Mouse (Mus musculus) layer of hippocampus, adult 9-11 months (tissue): ENCODE data around the gene Stum.

Experiments used
- DNase-seq: peaks from one replicate; pipeline ENCODE4 v3.0.0; 2022

Gene Stum

DNA sequence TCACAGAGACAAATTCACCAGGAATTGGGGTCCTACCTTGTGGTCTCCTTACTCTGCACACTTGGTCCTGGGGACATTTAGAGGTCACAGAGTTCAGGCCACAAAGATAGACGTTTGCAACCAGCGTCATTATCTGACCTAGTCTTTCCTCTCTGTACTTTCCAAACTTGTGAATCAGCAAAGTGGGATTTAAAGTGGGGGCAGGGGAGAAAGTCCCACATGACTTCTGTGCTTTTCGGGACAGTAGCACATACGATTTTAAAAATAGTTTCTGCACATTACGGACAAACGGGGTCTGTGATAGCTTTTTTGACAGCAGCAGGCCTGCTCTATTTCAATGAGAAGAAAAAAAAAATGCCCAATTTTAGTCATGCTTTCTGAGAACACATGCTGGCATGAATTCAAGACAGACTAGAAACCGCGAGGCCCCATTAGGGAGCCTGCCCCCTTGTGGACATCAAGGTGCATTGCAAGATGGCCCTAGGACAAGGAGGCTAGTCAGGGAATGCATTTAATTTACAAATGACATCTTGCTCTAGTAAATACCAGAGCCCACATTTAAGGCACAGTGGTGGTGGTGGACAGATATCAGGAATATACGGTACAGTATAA is 55.1 kb downstream of the Stum start:
- DNase-seq, result no peak

- peak; percentile 78 for DNase-seq
These were observed 55.6 kb downstream of the Stum start for GRCm38 (mm10) chr1:180427685-180428084.

GRCm38 (mm10) chr1:180426405-180426804 is 56.9 kb downstream of the Stum start:
- DNase-seq, result no peak

DNA sequence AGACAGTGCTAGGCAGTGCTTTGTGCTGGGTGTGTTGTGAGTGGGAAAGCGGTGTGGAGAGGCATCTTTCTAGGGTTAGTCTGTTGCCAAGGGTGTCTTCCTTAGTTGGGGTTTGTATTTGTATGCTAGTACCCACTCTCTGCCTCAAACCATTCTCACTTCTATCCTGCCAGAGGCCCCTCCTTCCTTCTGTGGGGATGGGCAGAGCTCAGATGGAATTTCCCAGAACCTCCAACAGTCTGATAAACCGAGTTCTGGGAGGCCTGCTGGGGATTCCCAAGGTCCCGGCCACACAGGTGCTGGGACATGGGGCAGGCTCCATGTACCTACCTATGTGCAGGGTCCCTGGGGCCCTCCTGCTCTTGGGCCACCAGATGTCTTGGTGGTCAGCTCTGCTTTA is 59.4 kb downstream of the Stum start:
- DNase-seq, result no peak

GRCm38 (mm10) chr1:180423008-180423639 is 60.2 kb downstream of the Stum start:
- DNase-seq, result no peak

DNA sequence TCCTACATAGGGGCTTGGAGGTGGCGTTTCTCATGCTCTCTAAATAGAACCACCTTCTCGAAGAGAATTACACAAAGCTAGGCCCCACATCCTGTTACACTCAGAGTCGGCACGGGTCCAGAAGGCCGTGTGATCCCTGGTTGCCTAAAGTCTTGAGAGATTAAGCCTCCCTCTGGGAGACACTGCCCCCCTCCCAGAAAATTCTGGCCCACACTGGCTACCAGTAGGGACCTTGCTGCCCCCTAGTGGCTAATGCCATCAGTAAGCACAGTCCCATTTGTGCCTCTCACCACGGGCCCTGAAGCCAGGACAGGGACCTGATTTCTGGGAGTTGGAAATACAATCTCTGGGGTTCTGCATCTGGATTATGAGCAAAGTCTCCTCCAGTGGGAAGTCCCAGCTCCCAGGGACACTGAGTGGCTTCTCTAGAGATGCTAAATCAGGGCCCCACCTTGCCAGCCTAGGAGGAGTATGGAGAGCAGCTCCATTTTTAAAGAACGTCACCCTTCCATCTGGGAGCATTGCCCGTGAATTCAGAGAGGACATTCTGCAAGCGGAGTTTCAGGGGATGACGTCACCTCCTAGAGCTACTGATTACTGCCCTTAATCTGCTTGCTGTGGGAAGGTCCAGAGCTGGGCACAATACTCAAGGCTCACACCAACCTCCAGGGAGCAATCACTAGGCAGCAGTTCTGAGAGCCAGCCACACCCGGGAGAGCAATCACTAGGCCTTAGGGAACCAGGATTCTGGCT is 61.1 kb downstream of the Stum start:
- DNase-seq, result peak; percentile 83

DNA sequence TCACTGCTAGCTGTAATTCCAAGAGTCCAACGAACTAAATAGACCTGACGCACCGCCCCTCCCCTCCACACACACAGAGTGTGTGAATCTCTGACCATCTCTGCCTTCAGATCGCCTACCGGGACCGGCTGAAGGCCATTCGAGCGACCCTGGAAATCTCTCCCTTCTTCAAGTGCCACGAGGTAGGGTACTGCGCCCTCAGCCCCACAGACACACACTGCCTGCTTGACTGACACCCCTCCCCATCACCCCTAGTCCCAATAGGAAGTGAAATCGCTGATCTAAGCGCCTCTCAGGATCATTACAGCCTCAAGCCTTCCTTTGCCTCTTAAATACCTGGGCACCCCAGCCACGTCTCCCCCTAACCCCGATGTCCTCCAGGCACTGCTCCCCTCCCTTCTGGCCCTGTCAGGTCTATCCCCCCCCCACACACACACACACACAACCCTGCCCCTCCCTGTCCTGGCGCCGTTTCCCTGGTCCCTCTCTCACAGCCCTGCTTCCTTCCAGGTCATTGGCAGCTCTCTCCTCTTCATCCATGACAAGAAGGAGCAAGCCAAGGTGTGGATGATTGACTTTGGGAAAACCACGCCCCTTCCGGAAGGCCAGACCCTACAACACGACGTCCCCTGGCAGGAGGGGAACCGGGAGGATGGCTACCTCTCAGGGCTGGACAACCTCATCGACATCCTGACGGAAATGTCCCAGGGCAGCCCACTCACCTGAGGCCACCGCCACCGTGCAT is 62.0 kb downstream of the Stum start:
- no peak for DNase-seq

DNA sequence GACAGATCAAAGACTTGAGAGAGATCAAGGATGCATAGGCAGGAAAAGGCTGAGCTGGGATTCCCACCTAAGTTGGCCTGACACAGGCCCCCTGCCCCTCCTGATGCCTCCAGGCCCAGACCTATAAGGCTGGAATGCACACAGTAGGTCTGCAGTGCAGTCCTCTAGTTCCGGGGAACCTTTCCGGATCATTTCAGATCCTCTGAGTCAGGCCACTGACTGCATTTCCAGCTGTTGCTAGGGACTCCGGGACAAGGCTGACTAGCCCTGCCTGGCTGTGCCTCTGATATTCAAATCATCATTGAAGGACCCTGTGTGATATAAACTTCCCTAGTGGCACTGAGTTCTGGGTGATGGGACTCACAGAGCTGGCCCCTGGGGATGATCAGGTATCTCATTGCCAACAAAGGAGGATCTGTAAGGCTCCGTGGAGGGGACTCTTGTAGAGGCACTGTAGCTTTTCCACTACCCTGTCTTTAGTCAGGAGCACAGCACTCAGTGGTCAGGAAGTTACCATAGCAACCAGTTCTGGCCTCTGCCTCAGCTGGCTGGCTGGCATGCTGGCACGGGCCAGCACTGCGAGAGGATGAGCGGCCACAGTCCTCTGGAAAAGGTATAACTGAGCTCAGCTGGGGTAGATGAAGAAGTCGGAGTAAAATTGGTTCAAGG is 62.7 kb downstream of the Stum start:
- no peak for DNase-seq

- DNase-seq, result no peak
These were observed 64.2 kb downstream of the Stum start for GRCm38 (mm10) chr1:180419059-180419458.

DNA sequence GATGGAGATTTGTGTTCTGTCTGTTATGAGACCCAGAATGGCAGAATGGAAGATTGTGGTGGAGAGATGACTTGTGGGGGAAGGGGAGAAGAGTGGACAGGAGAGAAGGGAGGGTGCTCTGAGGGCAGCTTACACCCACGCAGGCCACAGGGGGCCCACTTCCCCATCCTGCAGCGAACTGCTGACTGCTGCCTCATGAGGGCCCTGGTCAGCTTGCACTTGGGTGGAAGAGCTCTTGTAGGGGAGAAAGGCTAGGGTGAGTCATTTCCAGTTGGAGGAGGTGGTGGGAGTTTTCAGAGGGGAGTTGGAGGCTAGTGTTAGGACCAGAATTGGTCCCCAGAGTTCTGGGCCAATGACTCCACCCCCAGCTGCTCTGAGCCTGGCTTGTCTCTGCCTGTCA is 66.2 kb downstream of the Stum start:
- peak; percentile 84 for DNase-seq

GRCm38 (mm10) chr1:180415836-180416235 is 67.5 kb downstream of the Stum start:
- DNase-seq, result no peak

DNA sequence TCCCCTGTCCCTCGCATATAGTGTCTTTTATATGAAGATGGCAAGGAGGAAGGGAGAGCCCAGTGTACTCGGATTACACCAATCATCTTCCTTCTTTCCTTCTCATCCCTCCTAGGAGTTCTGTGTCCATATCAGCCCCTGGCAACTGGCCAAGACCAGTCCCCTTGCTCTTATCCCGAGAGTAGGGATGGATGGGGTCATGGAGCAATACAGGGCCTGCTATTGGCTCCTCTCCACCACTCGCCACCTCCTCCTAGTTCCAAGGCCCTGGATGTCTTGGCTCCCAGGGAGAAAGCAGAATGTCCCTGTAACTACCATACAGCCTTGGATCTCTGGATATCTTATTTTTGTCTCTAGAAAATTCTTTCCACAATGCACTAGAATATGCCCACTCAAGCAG is 68.2 kb downstream of the Stum start:
- no peak for DNase-seq

- no peak for DNase-seq
These were observed 73.0 kb downstream of the Stum start for GRCm38 (mm10) chr1:180410306-180410705.

GRCm38 (mm10) chr1:180409771-180410170 is 73.5 kb downstream of the Stum start:
- no peak for DNase-seq

- DNase-seq, result no peak
These were observed 74.5 kb downstream of the Stum start for GRCm38 (mm10) chr1:180408832-180409231.

- DNase-seq, result no peak
These were observed 75.3 kb downstream of the Stum start for GRCm38 (mm10) chr1:180407727-180408719.

DNA sequence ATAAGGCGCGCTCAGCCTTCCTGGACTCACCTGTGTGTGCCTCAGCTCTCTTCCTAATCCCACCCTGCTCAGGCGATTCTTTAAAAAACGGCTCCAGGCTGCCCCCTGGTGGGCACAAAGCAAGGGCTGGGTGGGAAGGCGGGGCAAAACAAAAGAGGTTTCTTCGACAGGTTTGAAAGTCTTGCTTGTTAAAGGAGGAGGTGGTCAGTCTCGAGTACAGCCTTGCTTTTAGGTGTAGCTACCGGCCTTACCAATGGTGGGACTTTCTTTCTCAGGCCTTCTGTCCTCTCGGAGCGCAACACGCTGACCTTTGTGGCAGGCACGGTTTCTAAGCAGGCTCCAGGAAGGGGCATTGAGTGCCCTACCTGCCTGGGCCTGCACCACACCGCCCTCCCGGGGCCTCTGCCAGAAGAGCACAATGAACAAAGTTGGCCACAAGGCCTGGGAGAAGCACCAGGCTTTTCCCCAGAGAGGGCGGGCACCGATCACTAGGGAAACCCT is 76.1 kb downstream of the Stum start:
- no peak for DNase-seq

DNA sequence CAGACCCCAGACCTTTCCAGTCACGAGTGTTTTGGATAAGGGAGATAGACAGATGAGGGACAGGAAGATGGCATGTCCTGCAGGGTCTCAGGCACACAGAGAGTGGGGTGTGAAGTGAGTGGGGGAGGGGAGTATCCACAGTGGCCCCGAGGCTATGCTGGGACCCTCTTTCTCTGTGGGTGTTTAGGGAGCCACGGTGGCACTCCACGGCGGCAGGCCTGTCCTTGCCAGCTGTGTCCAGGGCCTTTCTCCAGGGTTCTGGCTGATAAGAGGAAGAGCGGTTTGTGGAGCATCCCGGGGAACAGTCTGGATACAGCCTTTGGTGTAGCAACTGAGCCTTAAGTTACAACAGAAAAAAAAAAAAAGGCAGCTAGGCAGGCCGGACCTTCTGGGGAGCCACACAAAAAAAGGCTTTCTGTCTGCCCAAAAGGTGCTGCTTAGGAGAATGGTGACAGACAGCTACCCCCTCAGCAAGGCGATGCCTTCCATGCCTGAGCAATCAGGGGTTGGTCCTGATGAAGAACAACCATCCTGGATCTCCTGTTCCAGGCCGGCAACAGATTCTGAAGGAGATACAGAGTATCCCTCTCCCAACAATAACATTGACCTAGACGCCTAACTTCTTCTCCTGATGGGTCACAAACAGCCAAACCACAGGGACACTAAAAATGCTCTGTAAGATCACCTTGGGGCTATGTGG is 76.8 kb downstream of the Stum start:
- no peak for DNase-seq

GRCm38 (mm10) chr1:180405576-180406335 is 77.5 kb downstream of the Stum start:
- DNase-seq, result no peak

DNA sequence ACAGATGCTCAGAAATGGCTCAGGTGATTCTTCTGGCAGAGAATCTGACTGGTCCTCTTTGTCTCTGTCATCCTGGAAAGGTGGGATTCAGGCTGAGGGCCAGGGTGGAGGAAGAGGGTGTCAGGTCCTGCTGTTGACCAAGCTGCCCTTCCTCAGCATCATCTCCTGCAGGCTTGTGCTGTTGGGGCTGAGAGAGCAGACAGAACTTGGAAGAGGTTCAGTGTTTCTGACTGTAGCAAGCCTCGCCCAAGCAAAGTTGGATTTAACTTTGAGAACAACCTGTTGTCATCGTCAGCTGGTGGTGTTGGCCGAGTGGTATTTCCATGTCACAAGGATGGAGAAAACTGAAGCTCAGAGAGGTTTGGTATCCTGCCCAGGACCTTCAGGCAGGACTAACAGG is 78.6 kb downstream of the Stum start:
- DNase-seq, result no peak
